Mouse (Mus musculus) ES-Bruce4 (cell line): ENCODE results near the gene Jam2. TPM values are rescaled to one million over a fixed set of nuclear protein-coding genes. Genes with fewer than 3 reads are reported as not detected.
A peak's percentile ranks its signal among the peaks of the same experiment; 100 is the strongest.

ENCODE experiments used
- H3K27ac ChIP-seq: 2 replicates; pipeline ENCODE4 v1.5.1; 2012; ENCODE audit warnings: low read length, inconsistent platforms; ENCODE audit not compliant: insufficient read depth
- H3K27me3 ChIP-seq: 2 replicates; pipeline ENCODE4 v1.6.1; 2012; ENCODE audit warnings: mild to moderate bottlenecking, low read length, inconsistent platforms; ENCODE audit not compliant: control insufficient read depth, poor library complexity, insufficient read depth, severe bottlenecking
- H3K36me3 ChIP-seq: 2 replicates; pipeline ENCODE4 v1.6.1; 2012; ENCODE audit warnings: inconsistent platforms, mild to moderate bottlenecking, low read length, moderate library complexity; ENCODE audit not compliant: control insufficient read depth, poor library complexity, insufficient read depth, severe bottlenecking
- H3K4me1 ChIP-seq: one replicate; pipeline ENCODE4 v1.8.1; 2011; ENCODE audit warnings: low read length; ENCODE audit not compliant: control insufficient read depth, insufficient read depth
- H3K4me3 ChIP-seq: 2 replicates; pipeline ENCODE4 v1.5.1; 2011; ENCODE audit warnings: low read depth, mild to moderate bottlenecking, low read length
- H3K9ac ChIP-seq: 2 replicates; pipeline ENCODE4 v1.6.1; 2012; ENCODE audit warnings: low read depth, mild to moderate bottlenecking, inconsistent platforms; ENCODE audit not compliant: poor library complexity, severe bottlenecking
- H3K9me3 ChIP-seq: replicated peaks from 2 replicates; pipeline ENCODE4 v1.6.1; 2012; ENCODE audit warnings: mild to moderate bottlenecking, low read length, inconsistent platforms; ENCODE audit not compliant: control insufficient read depth, poor library complexity, insufficient read depth, severe bottlenecking
- CTCF ChIP-seq: IDR thresholded peaks from one replicate; pipeline ENCODE4 v1.8.1; 2011; ENCODE audit warnings: low read depth, low read length
- EP300 ChIP-seq: IDR thresholded peaks from 2 replicates; pipeline ENCODE4 v1.6.1; 2011; ENCODE audit warnings: low read depth, low read length; ENCODE audit not compliant: insufficient read depth
- POLR2A ChIP-seq: IDR thresholded peaks from one replicate; pipeline ENCODE4 v1.8.1; 2011; ENCODE audit warnings: low read length; ENCODE audit not compliant: insufficient read depth
- polyA plus RNA-seq: library from polyadenylated mRNA; stranded (reverse); fragments of >200 nt; gene quantifications from 2 replicates; pipeline ENCODE4 v1.2.4, GENCODE M21; 2011; ENCODE audit warnings: low read depth; ENCODE audit not compliant: missing spikeins, insufficient read depth, insufficient read length

Gene Jam2
- polyA plus RNA-seq, 1 experiment = 43.5 TPM

DNA sequence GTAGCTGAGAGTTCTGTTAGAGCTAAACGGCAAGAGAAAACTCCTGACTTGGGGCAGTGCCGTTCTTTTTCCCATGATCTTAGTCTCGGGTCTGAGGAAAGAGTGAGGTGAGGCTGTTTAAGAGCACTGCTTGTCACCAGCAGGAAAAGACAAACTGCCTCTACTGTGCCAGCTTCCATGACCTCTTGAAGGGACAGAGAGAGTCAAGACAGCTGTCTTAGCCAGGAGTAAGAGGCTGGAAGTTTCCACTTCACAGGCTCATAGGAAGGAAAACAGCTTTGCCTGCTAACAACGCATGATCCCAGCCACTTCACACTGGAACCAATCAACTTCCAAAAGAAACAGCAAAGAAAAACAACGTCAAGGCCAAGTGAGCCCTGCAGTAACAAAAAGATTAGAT is 57.8 kb downstream of the Jam2 start:
- H3K4me1 ChIP-seq = no peaks in the 10 kb centered on the region
- H3K36me3 ChIP-seq = peaks cover 47% of the 10 kb centered on the region
- H3K9me3 ChIP-seq = no peaks in the 10 kb centered on the region
- H3K9ac ChIP-seq = no peak overlapping the region
- H3K27me3 ChIP-seq = no peaks in the 10 kb centered on the region
- no peak overlapping the region for H3K4me3 ChIP-seq
- no peak overlapping the region for H3K27ac ChIP-seq
- TF ChIP-seq EP300 = no peak
- no peak for TF ChIP-seq POLR2A
- no peak for TF ChIP-seq CTCF

DNA sequence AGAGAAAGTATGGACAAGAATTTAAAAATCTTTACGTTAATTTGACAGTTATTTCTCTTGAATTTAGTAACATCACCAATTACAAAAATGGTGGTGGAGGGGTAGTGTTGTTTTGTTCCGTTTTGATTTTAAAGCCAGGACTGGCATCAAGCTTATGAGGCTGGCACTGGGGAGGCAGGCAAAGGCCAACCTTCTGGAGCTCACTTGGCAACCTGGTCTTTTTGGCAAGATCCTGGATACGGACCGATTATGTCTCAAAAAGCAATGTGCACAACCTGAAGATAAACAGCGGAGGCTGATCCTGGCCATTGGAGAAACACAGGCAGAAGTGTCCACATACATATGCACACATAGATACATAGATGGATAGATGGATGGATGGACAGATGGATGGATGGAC is 58.8 kb downstream of the Jam2 start:
- TF ChIP-seq CTCF = no peak
- no peak for TF ChIP-seq POLR2A
- no peak for TF ChIP-seq EP300
- H3K36me3 ChIP-seq = peaks cover 37% of the 10 kb centered on the region

DNA sequence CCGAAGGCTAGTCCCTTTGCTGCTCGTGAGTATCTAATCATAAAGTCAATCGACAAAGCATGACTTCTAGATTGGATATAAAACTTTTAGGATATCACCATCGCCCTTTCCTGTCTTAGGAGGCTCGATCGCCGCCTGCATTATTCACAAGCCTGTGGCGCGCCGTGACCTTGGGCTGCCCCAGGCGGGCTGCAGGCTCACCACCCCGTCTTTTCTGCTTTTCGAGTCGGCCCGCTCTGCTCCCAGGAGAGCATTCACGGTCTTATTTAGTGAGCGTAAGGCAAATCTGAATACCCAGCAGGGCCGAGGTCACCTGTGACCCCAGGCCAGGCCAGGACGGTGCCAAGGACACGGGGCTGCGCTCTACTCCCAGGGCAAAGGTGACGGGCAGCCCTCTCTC is 60.4 kb downstream of the Jam2 start:
- Histone ChIP-seq H3K4me1 (peaks cover 2% of the 10 kb centered on the region), H3K36me3 (peaks cover 25% of the 10 kb centered on the region), H3K27me3 (no peaks in the 10 kb centered on the region), H3K4me3 (peak overlapping the region; percentile 98), H3K9me3 (no peaks in the 10 kb centered on the region), H3K9ac (peak overlapping the region; percentile 81), H3K27ac (peak overlapping the region; percentile 97)
- TF ChIP-seq POLR2A (no peak), CTCF (no peak), EP300 (no peak)

More for the DNA sequence above, 58.8 kb downstream of the Jam2 start:
- Histone ChIP-seq H3K4me1 (peaks cover 2% of the 10 kb centered on the region), H3K27ac (no peak overlapping the region), H3K9ac (no peak overlapping the region), H3K9me3 (no peaks in the 10 kb centered on the region), H3K4me3 (no peak overlapping the region), H3K27me3 (no peaks in the 10 kb centered on the region)

DNA sequence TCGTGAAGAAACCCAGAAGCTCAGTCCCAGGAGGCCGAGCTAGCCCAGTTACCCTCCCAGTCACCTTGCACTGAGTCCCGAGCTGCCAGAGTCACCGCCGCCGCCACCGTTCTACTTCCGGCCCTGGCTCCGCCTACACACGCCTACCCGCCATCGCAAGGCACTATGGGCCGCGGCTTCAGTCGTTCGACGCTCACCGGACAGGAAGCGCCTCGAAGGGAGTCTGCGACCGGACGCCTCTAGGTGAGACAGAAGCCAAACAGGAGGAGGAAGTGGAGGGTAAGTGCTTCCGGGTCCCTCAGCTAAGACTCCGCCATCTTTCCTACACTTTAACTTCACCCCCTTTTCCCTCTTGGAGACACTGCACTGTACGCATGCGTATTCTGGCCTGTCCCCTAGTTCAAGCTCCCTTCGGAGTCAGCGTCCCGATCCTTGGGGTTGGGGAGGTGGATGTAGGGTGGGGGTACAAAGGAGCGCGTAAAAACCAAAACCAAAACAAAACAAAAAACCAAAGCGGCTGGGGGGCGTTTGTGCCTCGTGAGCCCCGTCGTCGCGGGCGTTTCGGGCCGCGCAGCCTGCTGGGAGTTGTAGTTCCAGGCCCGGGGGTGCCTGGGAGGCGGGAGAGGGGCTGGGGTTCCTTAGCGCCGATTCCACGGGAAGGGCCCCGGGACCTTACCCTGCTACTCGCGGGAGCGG is 61.0 kb downstream of the Jam2 start, which contains the start of gene Gabpa:
Gene Gabpa, plus strand, starts transcription at position 181 of the 696 bp plus-strand sequence.
- no peaks in the 10 kb centered on the region for H3K9me3 ChIP-seq
- H3K4me3 ChIP-seq = peak within 1 kb of the TSS; percentile 98
- no peaks in the 10 kb centered on the region for H3K27me3 ChIP-seq
- peaks cover 24% of the 10 kb centered on the region for H3K36me3 ChIP-seq
- H3K9ac ChIP-seq = peak within 1 kb of the TSS; percentile 81
- H3K4me1 ChIP-seq = peaks cover 2% of the 10 kb centered on the region
- peak within 1 kb of the TSS; percentile 97 for H3K27ac ChIP-seq
- TF ChIP-seq EP300 (0 out of 2 replicates have a peak, but pooled peaks have one; percentile 4), CTCF (no peak), POLR2A (peak; percentile 69)

DNA sequence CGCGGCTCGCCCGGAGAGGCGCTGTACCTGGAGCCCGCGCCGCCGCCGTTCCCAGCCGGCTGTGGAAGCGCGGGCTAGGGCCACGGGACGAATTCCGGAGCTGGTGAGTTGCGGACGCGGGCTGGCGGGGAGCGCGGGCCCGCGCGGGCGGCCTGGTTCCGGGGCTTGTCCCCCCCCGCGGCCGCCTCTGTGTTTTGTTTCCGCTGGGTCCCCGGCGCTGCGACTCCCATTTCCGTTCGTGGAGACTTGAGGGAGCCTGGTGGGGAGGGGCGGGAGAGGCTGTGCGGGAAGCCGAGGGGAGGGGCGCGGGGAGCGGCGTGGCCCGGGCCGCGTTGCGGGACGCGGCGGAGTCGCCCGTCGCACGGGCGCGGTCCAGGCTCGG is 61.5 kb downstream of the Jam2 start, which contains the start of gene Atp5j:
Gene Atp5j, minus strand, starts transcription at position 185 of the 382 bp plus-strand sequence.
- no peak for TF ChIP-seq POLR2A
- TF ChIP-seq EP300 = no peak
- TF ChIP-seq CTCF = no peak
- Histone ChIP-seq H3K36me3 (peaks cover 24% of the 10 kb centered on the region), H3K9me3 (no peaks in the 10 kb centered on the region), H3K27me3 (no peaks in the 10 kb centered on the region), H3K4me3 (peak within 1 kb of the TSS; percentile 98), H3K4me1 (peaks cover 2% of the 10 kb centered on the region), H3K9ac (peak within 1 kb of the TSS; percentile 81), H3K27ac (peak within 1 kb of the TSS; percentile 97)
